Comparison of ENCODE assay signal across 45 mouse cellular contexts in genomic region chr17:18626532-18626931, GRCm38 (mm10). TPM values are rescaled to one million over a fixed set of nuclear protein-coding genes. Genes with fewer than 3 reads are reported as not detected.
"Had no signal": no experiment of that assay in that cellular context is flagged by ENCODE, and none has a peak within 500 bp of the region (broad histone marks: within the 10 kb centered on the region; RNA-seq: fewer than 3 reads in every experiment).

No protein-coding gene starts in this region.

- H3K27ac ChIP-seq: limb, embryonic 10.5 days; limb, embryonic 12.5 days; limb, embryonic 13.5 days; limb, embryonic 15.5 days; liver, embryonic 12.5 days; liver, embryonic 13.5 days; liver, embryonic 14.5 days; liver, embryonic 15.5 days; lung, embryonic 15.5 days; macrophage; midbrain, embryonic 10.5 days; midbrain, embryonic 12.5 days; midbrain, embryonic 13.5 days; midbrain, embryonic 15.5 days had no signal

- DNase-seq: left cerebral cortex, postnatal 4 days; liver; liver, embryonic 13.5 days; liver, postnatal 0 days; lung, adult 18-20 months; lung, adult 2 months; lung, embryonic 14.5 days; lung, postnatal 10 days; lung, postnatal 14 days; lung, postnatal 36 days; lung, postnatal 4 days; midbrain, embryonic 14.5 days had no signal

- H3K36me3 ChIP-seq: limb, embryonic 10.5 days; limb, embryonic 12.5 days; limb, embryonic 13.5 days; limb, embryonic 15.5 days; liver, embryonic 12.5 days; liver, embryonic 13.5 days; liver, embryonic 15.5 days; lung, embryonic 15.5 days; midbrain, embryonic 10.5 days; midbrain, embryonic 12.5 days; midbrain, embryonic 13.5 days; midbrain, embryonic 15.5 days had no signal

- H3K4me3 ChIP-seq: limb, embryonic 10.5 days; limb, embryonic 12.5 days; limb, embryonic 13.5 days; limb, embryonic 15.5 days; liver, embryonic 12.5 days; liver, embryonic 13.5 days; liver, embryonic 15.5 days; lung, embryonic 15.5 days; megakaryocyte, embryonic 14.5 days; midbrain, embryonic 10.5 days; midbrain, embryonic 12.5 days; midbrain, embryonic 13.5 days; midbrain, embryonic 15.5 days; myocyte had no signal

- H3K4me1 ChIP-seq: limb, embryonic 10.5 days; limb, embryonic 12.5 days; limb, embryonic 13.5 days; limb, embryonic 15.5 days; liver, embryonic 12.5 days; liver, embryonic 13.5 days; liver, embryonic 15.5 days; lung, embryonic 15.5 days; megakaryocyte, embryonic 14.5 days; midbrain, embryonic 10.5 days; midbrain, embryonic 12.5 days; midbrain, embryonic 13.5 days; midbrain, embryonic 15.5 days had no signal

- H3K27me3 ChIP-seq: limb, embryonic 12.5 days; limb, embryonic 13.5 days; limb, embryonic 15.5 days; liver, embryonic 12.5 days; liver, embryonic 13.5 days; liver, embryonic 15.5 days; lung, embryonic 15.5 days; megakaryocyte, embryonic 14.5 days; midbrain, embryonic 12.5 days; midbrain, embryonic 13.5 days; midbrain, embryonic 15.5 days had no signal

- H3K9ac ChIP-seq: limb, embryonic 12.5 days; limb, embryonic 13.5 days; limb, embryonic 15.5 days; liver, embryonic 12.5 days; liver, embryonic 13.5 days; liver, embryonic 14.5 days; liver, embryonic 15.5 days; liver, postnatal 0 days; lung, embryonic 14.5 days; lung, embryonic 15.5 days; midbrain, embryonic 12.5 days; midbrain, embryonic 13.5 days; midbrain, embryonic 15.5 days had no signal

- H3K9me3 ChIP-seq: limb, embryonic 10.5 days; limb, embryonic 15.5 days; liver, embryonic 13.5 days; lung, embryonic 15.5 days had no signal

- ATAC-seq: liver, embryonic 12.5 days; liver, postnatal 0 days; lung, postnatal 0 days; midbrain, embryonic 13.5 days; midbrain, embryonic 15.5 days; midbrain, embryonic 16.5 days had no signal

RNA-seq across cellular contexts. Expression of gene Vmn2r96, which starts 53.6 kb away (rescaled TPM):
- total RNA-seq: left cerebral cortex, postnatal 10 days; left cerebral cortex, postnatal 14 days; left cerebral cortex, postnatal 25 days; left cerebral cortex, postnatal 36 days; left cerebral cortex, postnatal 4 days; liver, adult 2 months; megakaryocyte progenitor cell, adult 5-6 weeks; megakaryocyte-erythroid progenitor cell, adult 5-6 weeks; midbrain, postnatal 0 days; monocyte, adult 5-6 weeks had no signal
- polyA plus RNA-seq: limb, embryonic 10.5 days; limb, embryonic 11.5 days; limb, embryonic 12.5 days; limb, embryonic 13.5 days; limb, embryonic 14.5 days; limb, embryonic 15.5 days; liver, adult 2 months; liver, embryonic 11.5 days; liver, embryonic 12.5 days; liver, embryonic 13.5 days; liver, embryonic 14.5 days; liver, embryonic 15.5 days; liver, embryonic 16.5 days; liver, postnatal 0 days; lung, adult 2 months; lung, embryonic 14.5 days; lung, embryonic 15.5 days; lung, embryonic 16.5 days; lung, postnatal 0 days; macrophage; midbrain, embryonic 10.5 days; midbrain, embryonic 11.5 days; midbrain, embryonic 12.5 days; midbrain, embryonic 13.5 days; midbrain, embryonic 14.5 days; midbrain, embryonic 15.5 days; midbrain, embryonic 16.5 days; midbrain, postnatal 0 days; neural tube, embryonic 11.5 days had no signal
